Mouse (Mus musculus) heart, embryonic 11.5 days (tissue): ENCODE results near the gene Olfr1033. TPM values are rescaled to one million over a fixed set of nuclear protein-coding genes. Genes with fewer than 3 reads are reported as not detected.
"Not testable (repeated sequence)": the region's sequence is repeated elsewhere in the genome, so short reads cannot be mapped to it uniquely, and the experiment has no call there.

Source experiments
- ATAC-seq: fragments of 200-750 bp; cut with Nextera tagmentation; replicated peaks from 2 replicates; pipeline ENCODE4 v1.8.0; 2017; ENCODE audit warnings: moderate library complexity; ENCODE audit not compliant: insufficient number of reproducible peaks, low FRiP score, low TSS enrichment
- H3K27ac ChIP-seq: fragments of 300-500 bp; sonication (generic); 2 replicates; pipeline ENCODE4 v1.5.1; 2014; ENCODE audit warnings: mild to moderate bottlenecking, low read depth, low read length
- H3K27me3 ChIP-seq: fragments of 300-500 bp; sonication (generic); 2 replicates; pipeline ENCODE4 v1.6.1; 2014; ENCODE audit warnings: mild to moderate bottlenecking, low read length, mixed read lengths; ENCODE audit not compliant: control insufficient read depth, insufficient read depth
- H3K36me3 ChIP-seq: fragments of 300-500 bp; sonication (generic); 2 replicates; pipeline ENCODE4 v1.6.1; 2014; ENCODE audit warnings: mild to moderate bottlenecking, low read length, moderate library complexity, mixed read lengths; ENCODE audit not compliant: control insufficient read depth, insufficient read depth
- H3K4me1 ChIP-seq: fragments of 300-500 bp; sonication (generic); 2 replicates; pipeline ENCODE4 v1.6.1; 2014; ENCODE audit warnings: low read length; ENCODE audit not compliant: control insufficient read depth, insufficient read depth
- H3K4me2 ChIP-seq: fragments of 300-500 bp; sonication (generic); 2 replicates; pipeline ENCODE4 v1.6.1; 2014; ENCODE audit warnings: mild to moderate bottlenecking, moderate library complexity
- H3K4me3 ChIP-seq: fragments of 300-500 bp; sonication (generic); 2 replicates; pipeline ENCODE4 v1.5.1; 2014; ENCODE audit warnings: low read depth, low read length
- H3K9ac ChIP-seq: fragments of 300-500 bp; sonication (generic); 2 replicates; pipeline ENCODE4 v1.6.1; 2014; ENCODE audit warnings: mild to moderate bottlenecking, low read depth, low read length, moderate library complexity
- H3K9me3 ChIP-seq: fragments of 300-500 bp; sonication (generic); replicated peaks from 2 replicates; pipeline ENCODE4 v1.6.1; 2016; ENCODE audit warnings: low read length; ENCODE audit not compliant: control insufficient read depth
- WGBS: fragments of 180-500 bp; shearing (Covaris S2); extraction: QIAGEN DNeasy Blood & Tissue Kit; methylation state at CpG from one replicate; pipeline ENCODE4 v1.1.7; 2014; ENCODE audit not compliant: insufficient replicate concordance; 5-methylcytosine and 5-hydroxymethylcytosine counted together
- polyA plus RNA-seq: library from polyadenylated mRNA; unstranded; fragments of >200 nt; fragmentation: Nextera tagmentation; extraction: Ambion mirVana; gene quantifications from 2 replicates; pipeline ENCODE4 v1.2.1, GENCODE M21; 2014

Gene Olfr1033
- polyA plus RNA-seq, 1 experiment from 2014 or later: 0.34 TPM

DNA sequence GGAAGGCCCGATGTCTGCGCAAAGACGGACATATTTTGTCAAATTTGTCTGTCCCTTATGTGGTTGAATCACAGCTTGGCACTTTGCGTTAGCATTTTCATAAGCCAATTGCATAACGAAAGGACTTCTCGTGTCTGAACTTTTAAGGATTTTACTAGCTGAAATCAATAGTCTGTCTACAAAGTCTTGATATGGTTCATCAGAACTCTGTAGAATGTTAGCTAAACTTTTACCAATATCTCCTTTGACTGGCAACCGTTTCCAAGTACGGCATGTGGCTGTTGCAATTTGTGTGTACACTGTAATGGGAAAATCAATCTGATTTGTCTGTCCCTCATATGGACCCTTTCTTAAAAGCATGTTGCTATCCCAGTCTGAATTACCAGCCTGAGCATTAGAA, 49.8 kb downstream of the Olfr1033 start:
- Histone ChIP-seq H3K4me2 (no peak overlapping the region), H3K27ac (no peak overlapping the region), H3K9me3 (no peaks in the 10 kb centered on the region), H3K27me3 (no peaks in the 10 kb centered on the region), H3K4me3 (no peak overlapping the region), H3K36me3 (no peaks in the 10 kb centered on the region), H3K9ac (no peak overlapping the region), H3K4me1 (no peaks in the 10 kb centered on the region)
- 92% methylated on average over 8 of the region's 8 CpGs for WGBS
- no peak for ATAC-seq

DNA sequence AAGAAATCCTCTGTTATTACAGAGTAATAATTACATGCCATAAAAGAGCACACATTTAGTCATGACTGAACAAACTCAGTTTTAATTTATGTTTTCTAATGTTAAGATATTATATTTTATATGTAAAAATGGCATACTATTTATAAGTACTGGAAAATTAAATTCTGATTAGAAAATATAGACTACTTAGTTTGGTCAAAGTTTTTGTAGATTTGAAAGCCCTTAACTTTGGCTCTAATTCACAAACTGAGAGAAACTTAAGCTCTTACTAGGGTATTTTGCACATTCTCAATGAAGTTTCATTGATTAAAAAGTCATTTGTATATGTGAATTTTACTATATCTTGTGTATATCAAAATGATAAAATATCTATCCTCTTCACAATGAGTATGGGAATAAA, 53.3 kb downstream of the Olfr1033 start, which contains the start of gene Olfr1036:
Olfr1036 (plus strand) TSS at position 301 of the 400 bp plus-strand sequence.
- ATAC-seq, H3K9me3 ChIP-seq, H3K9ac ChIP-seq, H3K4me3 ChIP-seq, H3K4me2 ChIP-seq, H3K4me1 ChIP-seq, H3K27ac ChIP-seq, H3K27me3 ChIP-seq, H3K36me3 ChIP-seq: not testable (repeated sequence)

DNA sequence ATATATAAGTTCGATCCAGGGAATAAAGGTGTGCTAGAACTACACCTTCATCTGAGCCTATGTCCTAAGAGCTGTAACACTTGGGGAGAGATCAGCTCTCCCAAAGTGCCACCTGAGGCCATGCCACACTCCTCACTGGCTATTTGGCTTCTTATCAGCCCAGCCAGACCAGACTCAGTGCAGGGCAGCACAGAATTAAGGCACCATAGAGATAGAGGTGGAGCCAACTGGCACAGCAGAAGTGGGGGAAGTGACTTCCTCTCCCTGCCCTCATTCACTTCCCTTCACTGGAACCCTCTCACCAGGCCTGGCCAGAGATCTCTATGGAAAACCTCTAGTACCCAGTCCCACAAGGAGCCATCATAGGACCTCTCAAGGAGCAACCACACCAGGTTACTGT, 60.0 kb downstream of the Olfr1033 start:
- not testable (repeated sequence) for H3K27ac ChIP-seq, H3K27me3 ChIP-seq, H3K9ac ChIP-seq, H3K4me1 ChIP-seq, H3K36me3 ChIP-seq, H3K4me3 ChIP-seq, H3K4me2 ChIP-seq, H3K9me3 ChIP-seq, ATAC-seq
- WGBS: 79% methylated on average over 1 of the region's 1 CpGs

DNA sequence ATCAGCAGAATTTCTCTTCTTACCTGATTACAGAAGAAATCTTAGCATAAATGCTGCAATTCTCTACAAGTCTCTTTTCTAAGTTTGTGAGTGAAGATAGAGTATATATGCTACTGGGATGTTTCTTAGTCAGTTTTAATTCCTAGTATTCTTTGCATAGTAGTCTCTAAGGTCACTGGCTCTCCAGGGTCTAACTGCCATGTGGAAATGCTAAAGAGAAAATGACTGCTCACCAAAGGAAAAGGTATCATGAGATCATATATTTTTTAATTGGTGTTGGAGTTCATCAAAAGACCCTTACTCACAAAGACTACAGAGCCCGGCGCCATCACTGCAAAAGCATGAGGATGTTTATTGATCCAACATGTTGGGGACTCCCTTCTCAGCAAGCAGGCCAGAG, 66.9 kb downstream of the Olfr1033 start, which contains the start of gene Olfr1037:
Olfr1037 (minus strand) TSS at position 101 of the 400 bp plus-strand sequence.
- Histone ChIP-seq H3K36me3 (no peaks in the 10 kb centered on the region), H3K27me3 (no peaks in the 10 kb centered on the region), H3K27ac (no peak within 1 kb of the TSS), H3K9me3 (no peaks in the 10 kb centered on the region), H3K4me3 (no peak within 1 kb of the TSS), H3K4me1 (no peaks in the 10 kb centered on the region), H3K9ac (no peak within 1 kb of the TSS), H3K4me2 (no peak within 1 kb of the TSS)
- ATAC-seq: no peak
- WGBS: 85% methylated on average over 2 of the region's 2 CpGs

Other genes with a start within 250 kb of the Olfr1033 start
- not detected in 2 replicates for gene Olfr1014, start 247.9 kb upstream of the Olfr1033 start, polyA plus RNA-seq
- gene Olfr1015, start 238.6 kb upstream of the Olfr1033 start, polyA plus RNA-seq: not detected in 2 replicates
- gene Olfr1016, start 218.1 kb upstream of the Olfr1033 start, polyA plus RNA-seq: not detected in 2 replicates
- gene Olfr1018, start 202.2 kb upstream of the Olfr1033 start, polyA plus RNA-seq: not detected in 2 replicates
- gene Olfr1019, start 175.2 kb upstream of the Olfr1033 start, polyA plus RNA-seq: not detected in 2 replicates
- not detected in 2 replicates for gene Olfr1020, start 173.6 kb upstream of the Olfr1033 start, polyA plus RNA-seq
- gene Olfr1022, start 152.0 kb upstream of the Olfr1033 start, polyA plus RNA-seq: not detected in 2 replicates
- not detected in 2 replicates for gene Olfr1023, start 135.0 kb upstream of the Olfr1033 start, polyA plus RNA-seq
- gene Olfr1024, start 115.6 kb upstream of the Olfr1033 start, polyA plus RNA-seq: not detected in 2 replicates
- gene Olfr1025-ps1, start 105.4 kb upstream of the Olfr1033 start, polyA plus RNA-seq: not detected in 2 replicates
- not detected in 2 replicates for gene Olfr1026, start 99.1 kb upstream of the Olfr1033 start, polyA plus RNA-seq
- not detected in 2 replicates for gene Olfr1028, start 70.2 kb upstream of the Olfr1033 start, polyA plus RNA-seq
- not detected in 2 replicates for gene Olfr1029, start 46.7 kb upstream of the Olfr1033 start, polyA plus RNA-seq
- gene Olfr1030, start 41.4 kb upstream of the Olfr1033 start, polyA plus RNA-seq: not detected in 2 replicates
- not detected in 2 replicates for gene Olfr1031, start 30.3 kb upstream of the Olfr1033 start, polyA plus RNA-seq
- gene Olfr1032, start 15.1 kb upstream of the Olfr1033 start, polyA plus RNA-seq: not detected in 2 replicates
- not detected in 2 replicates for gene Olfr1034, start 25.2 kb downstream of the Olfr1033 start, polyA plus RNA-seq
- not detected in 2 replicates for gene Olfr1036, start 53.4 kb downstream of the Olfr1033 start, polyA plus RNA-seq
- not detected in 2 replicates for gene Olfr1037, start 66.8 kb downstream of the Olfr1033 start, polyA plus RNA-seq
- not detected in 2 replicates for gene Olfr1039, start 115.3 kb downstream of the Olfr1033 start, polyA plus RNA-seq
- not detected in 2 replicates for gene Olfr1040, start 126.1 kb downstream of the Olfr1033 start, polyA plus RNA-seq
- not detected in 2 replicates for gene Olfr1042, start 141.2 kb downstream of the Olfr1033 start, polyA plus RNA-seq
- not detected in 2 replicates for gene Olfr1043, start 146.9 kb downstream of the Olfr1033 start, polyA plus RNA-seq
- not detected in 2 replicates for gene Olfr1044, start 157.2 kb downstream of the Olfr1033 start, polyA plus RNA-seq
- gene Olfr52, start 165.1 kb downstream of the Olfr1033 start, polyA plus RNA-seq: not detected in 2 replicates
- gene Olfr1045, start 182.4 kb downstream of the Olfr1033 start, polyA plus RNA-seq: not detected in 2 replicates
- gene Olfr1046, start 198.7 kb downstream of the Olfr1033 start, polyA plus RNA-seq: not detected in 2 replicates
- gene Olfr1047, start 210.8 kb downstream of the Olfr1033 start, polyA plus RNA-seq: not detected in 2 replicates
- not detected in 2 replicates for gene Olfr1048, start 219.7 kb downstream of the Olfr1033 start, polyA plus RNA-seq
- gene Olfr1049, start 237.7 kb downstream of the Olfr1033 start, polyA plus RNA-seq: not detected in 2 replicates